Mouse (Mus musculus): ENCODE results near the gene Vstm2l. TPM values are rescaled to one million over a fixed set of nuclear protein-coding genes. Genes with fewer than 3 reads are reported as not detected.

The Vstm2l gene
- not detected for total RNA-seq (2021)
- long read RNA-seq, experiment 1, result 0 reads
- long read RNA-seq, experiment 2, result 0 reads

DNA sequence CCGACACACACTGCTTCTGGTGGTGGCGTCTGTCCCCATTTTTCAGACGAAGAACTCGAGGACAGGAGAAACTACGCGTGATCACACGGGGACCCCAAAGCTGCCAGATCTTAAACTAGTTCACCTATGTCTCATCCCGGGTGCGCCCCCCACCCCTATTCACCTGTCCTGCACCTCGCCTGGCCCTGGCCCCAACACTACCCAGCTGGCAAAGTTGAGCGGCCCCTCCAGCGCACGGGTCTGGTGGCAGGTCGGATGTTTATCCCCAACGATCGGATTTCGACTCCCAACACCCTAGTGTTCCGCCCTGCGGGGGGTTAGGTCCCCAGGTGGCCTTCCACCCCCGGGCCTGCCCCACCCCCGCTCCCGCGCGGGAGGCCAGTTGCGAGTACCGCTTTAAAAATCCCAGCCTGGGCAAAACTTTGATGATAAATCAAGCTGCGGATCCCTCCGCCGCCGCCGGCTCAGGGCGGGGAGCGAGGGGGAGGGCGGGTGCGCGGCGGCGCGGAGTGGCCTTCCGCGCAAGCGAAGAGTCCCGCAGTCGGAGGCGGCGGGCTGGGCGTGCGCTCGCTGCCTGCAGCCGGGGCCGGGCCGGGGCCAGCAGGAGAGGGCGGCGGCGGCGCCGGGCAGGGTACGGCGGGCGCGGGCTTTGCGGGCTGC is at the start of gene Vstm2l:
Gene Vstm2l (plus strand): TSS at position 549 of the 660 bp plus-strand sequence.
- no peak for DNase-seq (ENCODE audit: low spot score)

DNA sequence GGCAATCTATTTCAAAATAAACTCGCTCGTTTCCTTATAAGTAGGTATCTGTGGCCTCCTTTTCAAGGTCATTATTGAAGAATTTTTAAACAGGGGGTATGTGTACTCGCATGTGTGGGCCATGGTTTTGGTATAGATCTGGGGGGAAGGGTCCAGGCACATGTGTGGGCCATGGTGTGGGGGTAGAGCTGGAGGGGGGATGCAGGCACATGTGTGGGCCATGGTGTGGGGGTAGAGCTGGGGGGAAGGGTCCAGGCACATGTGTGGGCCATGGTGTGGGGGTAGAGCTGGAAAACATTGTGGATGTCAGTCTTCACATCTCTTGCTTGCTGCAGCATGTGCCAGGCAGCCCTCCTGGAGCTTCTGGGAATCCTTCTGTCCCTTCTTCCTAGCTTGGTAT is 47.3 kb upstream of the Vstm2l start:
- DNase-seq (ENCODE audit: low spot score), result no peak

DNA sequence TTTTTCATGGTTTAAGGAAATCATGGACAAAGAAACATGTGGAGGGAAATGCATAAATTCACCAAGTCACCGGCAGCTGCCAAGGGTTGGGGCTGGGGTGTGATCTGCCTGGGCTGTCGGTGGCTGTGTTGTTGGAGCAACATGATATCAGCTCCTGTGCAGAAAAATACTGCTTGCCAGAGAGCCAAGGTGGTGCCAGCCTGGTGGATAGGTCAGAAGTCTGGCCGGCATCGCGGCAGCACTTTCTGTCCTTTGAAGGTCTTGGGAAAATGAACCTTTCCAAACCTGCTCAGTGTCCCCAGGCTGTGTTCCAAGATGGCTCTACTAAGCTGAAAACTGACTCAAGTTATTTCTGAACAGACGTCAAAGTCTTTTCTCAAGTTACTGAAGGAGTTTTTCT is 44.2 kb upstream of the Vstm2l start:
- DNase-seq (ENCODE audit: low spot score), result peak; percentile 92

DNA sequence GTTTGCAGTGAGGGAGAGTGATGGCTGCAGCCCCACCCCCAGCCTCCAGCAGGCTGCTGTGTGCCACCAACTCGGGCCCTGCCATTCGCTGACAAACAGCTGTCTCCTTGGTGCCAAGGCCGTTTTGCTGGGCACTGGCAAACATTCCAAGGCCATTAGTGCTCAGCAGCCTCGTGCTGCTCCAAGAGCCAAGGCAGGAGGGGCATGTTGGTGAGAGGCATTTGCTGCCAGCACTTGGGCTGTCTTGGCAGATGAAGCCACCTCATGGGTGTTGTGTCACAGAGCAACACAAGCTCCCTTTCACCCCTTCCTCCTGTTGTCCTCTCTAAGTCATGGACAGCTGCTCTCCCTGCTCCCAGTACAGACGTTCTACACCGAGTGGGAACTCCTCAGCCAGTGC is 41.2 kb upstream of the Vstm2l start:
- DNase-seq (ENCODE audit: low spot score), result peak; percentile 91

DNA sequence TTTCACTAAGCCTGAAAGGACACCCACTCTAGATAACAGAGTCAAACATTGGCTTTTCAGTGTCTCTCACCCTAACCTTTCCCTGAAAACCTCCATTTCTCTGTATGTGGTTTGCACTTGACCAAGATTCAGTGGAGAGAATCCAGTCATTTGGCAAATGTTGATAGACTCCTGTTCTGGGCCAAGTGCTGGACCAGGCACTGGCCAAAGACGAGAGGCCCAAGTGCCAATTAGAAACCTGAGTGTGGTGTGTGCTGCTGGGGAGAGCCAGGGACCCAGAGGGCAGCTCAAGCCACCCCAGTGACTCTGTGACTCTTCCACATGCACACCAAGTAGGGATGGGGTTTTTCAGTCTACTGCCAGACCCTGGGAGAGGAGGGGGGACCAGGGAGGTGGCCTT is 40.8 kb upstream of the Vstm2l start:
- DNase-seq (ENCODE audit: low spot score), result peak; percentile 72

DNA sequence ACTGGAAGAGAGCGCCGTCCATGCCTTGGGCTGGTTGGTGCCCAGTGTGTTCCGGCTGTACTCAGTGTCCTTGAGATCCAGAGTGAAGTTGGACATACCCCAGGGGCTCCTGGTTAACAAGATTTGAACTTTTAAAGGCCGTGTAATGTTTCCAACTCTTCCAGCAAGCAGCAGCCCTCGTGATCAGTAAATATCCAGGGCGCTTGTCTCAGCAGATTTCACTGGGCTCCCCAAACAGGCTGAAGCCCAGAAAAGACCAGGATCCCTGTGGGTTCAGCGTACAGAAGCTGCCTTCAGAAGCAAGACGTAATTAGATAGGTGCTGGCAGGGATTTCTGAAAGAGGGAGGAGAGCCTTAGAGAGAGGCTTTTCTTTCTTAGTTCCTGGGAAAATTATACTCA is 39.3 kb upstream of the Vstm2l start:
- DNase-seq (ENCODE audit: low spot score), result peak; percentile 77

DNA sequence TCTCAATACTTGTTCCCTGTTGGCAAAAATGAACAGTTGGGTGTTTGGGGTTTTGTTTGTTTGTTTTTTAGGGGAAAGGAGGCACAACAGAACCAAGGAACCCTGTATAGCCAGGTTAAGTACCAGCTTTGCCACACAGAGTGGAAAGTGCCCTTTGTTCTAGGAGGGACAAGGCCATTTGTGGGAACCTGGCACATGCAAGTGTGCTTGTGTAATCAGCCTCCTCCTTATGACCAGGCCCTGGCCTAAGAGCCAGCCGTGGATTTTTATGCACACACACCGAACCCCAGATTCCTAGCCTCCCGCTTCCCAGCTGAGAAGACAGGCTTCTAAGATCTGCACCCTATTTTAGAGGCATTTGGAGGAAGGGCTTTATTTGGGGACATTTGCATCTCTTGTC is 37.1 kb upstream of the Vstm2l start:
- no peak for DNase-seq (ENCODE audit: low spot score)

DNA sequence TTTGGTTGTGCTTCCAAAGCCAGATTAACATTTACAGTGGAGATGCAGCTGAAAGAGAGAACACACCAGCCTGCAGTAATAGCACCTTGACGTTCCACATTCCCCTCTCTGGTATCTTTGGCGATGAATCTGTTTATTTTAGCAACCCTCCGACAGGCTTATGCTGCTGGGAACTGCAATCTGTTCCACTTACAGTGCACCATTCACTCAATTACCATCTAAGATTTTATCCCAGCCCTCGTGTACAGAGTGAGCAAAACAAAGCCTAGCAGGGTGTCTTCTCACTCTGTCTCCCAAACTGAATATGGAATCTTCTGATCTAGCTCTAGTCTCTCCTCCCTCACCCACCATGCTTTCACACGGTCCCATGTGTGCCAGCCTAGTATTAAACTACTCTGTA is 36.5 kb upstream of the Vstm2l start:
- no peak for DNase-seq (ENCODE audit: low spot score)

DNA sequence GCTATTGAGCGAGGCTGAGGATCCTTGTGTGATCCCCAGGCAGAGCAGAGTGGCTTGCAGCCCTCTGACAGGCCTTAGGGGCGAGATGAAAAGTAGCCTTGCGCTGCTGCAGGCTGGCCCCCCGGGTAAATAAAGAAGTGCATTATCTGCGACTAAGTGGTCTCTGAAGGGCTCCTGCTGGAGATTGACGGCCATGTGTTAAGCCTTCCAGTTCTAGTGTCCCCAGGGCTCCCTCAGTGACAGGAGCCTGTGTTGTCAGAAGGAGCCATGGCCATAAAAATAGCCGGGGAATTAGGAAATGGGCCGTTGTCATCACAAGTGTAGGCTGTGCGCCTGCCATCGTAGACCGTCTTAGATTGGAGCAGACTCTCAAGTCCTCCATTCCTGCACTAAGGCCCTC is 32.5 kb upstream of the Vstm2l start:
- no peak for DNase-seq (ENCODE audit: low spot score)

DNA sequence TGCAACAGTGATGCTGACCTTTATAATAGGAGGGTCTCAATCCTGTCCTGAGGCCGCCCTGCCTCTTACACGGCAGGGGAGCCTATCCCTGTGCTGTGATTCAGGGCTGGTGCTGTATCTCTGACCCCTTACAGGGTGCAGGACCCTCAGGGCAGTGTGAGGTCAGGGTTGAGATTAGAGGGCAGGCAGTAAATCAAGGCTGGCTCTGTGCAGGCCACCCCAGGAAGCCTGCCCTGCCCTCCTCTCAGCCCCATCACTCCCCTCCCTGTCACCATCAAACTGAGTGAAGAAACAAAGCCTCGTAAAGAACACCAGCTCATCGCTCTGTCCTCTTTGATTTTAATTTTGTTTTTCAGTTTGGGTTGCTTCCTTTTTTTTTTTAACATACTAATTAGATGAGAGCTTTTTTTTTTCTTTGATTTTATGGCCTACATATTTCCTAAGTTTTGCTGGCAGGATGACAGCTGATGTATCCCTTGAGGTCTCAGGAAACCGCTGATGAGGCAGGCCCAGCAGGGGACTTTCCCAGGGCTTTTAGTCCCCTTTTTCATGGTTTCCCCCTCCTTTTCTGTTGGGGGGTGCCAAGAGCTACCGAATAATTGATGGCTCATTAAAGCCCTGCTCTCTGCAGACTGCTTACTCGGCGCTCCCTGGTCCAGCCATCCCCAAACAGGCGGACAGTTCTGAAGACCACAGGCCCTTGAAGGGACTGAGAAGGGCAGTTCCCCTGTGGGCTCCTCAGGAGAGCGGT is 27.0 kb upstream of the Vstm2l start:
- DNase-seq (ENCODE audit: low spot score), result no peak

DNA sequence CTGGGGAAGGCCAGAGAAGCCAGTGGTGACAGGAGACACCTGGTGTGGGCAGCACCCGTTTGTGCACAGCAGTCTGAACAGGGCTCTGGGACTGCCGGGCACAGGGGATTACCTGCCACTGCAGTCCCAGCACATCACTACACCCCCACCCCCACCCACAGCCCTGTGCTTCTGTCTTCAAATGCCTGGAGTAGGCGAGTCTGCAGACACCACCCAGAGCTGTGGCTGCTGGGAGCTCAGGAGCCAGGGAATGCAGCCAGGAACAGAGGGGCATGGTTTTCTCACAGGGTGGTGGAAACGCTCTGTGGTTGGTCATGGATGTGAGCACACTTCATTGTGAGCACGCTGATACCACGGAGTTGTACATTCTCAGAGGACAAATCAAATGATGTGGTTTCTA is 23.3 kb upstream of the Vstm2l start:
- DNase-seq (ENCODE audit: low spot score), result no peak

DNA sequence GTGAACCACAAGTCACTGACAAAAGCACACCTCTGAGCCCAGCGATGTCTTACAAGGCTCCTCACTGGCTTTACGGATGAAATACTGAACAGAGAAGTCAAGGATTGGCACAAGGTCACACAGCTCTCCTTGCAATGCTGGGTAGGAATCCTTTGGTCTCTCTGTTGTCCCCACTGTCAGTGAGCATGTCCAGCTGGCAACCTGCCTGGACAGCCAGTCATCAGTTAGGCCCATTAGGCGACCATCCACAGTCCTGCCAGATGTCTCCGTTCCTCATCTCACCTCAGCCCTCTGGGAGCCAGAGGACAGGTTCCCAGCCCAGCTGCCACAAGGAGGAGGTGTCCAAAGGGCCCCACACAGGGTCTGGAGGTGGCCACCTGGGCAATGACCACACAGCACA is 17.3 kb upstream of the Vstm2l start:
- DNase-seq (ENCODE audit: low spot score), result no peak

DNA sequence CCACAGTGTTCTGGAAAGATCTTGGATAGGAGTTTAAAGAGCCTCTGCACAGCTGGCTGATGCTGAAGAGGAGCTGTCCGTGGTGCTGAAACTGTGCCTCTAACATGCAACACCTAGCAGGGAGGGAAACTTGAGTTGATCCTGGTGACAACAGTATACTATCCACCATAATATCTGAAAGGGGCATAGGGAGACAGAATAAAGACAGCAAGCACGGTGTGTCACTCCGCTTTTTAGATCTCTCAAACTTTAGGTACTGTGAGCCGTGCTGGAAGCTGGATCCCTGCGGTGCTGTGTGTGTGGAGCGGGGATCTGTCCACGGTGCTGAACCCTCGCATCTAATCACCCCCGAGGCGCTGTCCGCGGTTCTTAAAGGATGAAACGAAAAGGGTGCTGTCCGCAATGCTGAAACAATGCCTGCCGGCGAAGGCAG is 1.2 kb upstream of the Vstm2l start:
- DNase-seq (ENCODE audit: low spot score), result peak; percentile 73

DNA sequence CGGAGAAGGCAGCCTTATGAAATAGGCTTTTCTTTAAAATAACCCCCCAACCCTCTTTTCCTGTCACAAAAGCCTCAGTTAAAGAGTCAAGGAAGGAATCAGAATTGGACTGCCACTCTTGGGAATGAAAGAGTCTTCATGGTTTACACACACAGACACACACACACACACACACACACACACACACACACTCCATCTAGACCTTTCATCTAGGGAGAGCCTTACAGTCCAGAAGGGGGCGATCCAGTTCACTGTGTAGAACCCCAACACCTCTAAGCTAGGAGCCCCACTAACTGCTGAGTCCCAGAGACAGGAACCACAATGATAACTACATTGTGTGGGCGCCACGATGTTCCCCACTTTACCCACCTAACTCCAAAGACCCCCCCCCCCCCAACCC is 748 bp upstream of the Vstm2l start:
- DNase-seq (ENCODE audit: low spot score), result no peak

DNA sequence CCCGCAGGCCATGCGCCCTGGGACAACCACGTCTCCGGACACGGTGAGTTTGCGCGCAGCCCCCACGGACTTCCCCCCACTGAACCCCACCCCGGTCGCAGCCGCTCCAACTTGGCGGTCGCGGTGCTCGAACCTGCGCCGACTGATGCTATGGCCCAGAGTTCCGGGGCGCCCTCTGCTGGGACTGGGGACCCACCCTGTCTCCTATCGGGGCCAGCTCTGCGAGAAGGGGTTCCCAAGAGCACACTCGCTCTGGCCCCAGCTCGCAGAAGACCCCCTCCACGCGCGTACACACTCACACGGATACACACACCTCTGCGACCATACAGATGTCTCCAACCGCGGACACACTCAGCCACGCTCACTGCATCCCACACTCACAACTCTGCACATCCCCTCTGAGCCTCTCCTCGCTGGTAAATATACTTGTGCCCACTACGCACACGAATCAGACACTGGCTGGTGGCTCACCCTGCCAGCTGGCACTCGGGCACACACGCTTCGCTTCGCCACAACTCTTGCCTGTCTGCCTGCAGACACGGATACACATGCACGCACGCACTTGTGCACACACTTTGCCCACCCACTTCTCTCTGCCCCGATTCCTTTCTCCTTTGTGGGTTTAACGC is 550 bp downstream of the Vstm2l start:
- DNase-seq (ENCODE audit: low spot score), result no peak

DNA sequence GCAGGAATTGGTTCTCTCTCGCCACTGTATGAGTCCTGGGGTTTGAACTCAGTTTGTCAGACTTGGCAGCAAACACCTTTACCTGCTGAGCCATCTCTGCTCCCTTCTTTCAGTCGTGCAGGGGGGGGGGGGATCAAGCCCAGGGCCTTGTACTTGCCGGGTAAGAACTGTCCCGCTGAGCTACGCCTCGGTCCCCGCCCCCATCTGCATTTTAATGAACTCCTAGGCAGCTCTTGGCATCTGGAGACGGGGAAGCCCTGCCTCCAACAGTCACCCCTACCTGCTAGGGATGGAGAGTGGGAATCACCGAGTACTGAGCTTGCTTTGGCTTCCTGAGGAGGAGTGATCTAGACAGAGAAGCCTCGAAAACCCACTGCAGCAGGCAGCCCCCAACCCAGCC is 4.1 kb downstream of the Vstm2l start:
- DNase-seq (ENCODE audit: low spot score), result no peak

DNA sequence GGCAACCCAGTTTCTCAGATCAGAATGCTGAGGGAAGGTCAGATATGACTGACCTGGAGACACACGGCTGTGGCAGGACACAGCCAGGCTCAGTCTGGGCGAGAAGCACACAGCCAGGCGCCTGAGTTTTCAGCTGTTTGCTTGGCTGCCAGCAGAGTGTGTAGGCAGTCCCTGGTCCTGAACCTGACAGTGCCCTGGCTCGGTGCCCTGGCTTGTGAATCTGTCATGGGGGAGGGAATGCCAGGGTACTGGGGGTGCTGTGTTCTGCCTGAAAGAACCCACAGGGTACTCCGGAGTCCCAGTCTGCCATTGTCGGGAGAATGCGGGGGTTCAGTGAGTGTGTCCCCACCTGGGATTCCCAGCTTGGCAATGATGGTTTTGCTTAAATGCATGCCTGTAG is 7.1 kb downstream of the Vstm2l start:
- no peak for DNase-seq (ENCODE audit: low spot score)

DNA sequence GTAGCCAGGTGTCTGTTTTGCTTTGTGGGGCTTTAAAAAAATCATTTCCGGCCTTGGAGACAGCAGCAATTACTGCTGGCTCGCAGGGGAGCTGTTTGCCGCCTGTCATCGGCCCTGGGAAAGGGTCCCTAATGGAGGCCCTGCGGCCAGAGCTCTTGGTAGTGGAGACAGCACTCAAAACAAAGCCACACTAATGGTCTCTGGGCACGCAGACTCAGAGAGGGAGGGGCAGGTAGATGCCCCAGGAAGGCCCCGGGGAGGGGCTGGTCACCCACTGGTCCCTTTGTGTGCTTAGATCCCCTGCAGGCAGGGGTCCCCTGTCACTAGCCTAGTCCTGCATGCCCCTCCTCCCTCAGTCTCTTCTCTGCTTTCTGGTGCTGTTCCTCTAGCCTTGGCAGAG is 9.0 kb downstream of the Vstm2l start:
- DNase-seq (ENCODE audit: low spot score), result no peak

DNA sequence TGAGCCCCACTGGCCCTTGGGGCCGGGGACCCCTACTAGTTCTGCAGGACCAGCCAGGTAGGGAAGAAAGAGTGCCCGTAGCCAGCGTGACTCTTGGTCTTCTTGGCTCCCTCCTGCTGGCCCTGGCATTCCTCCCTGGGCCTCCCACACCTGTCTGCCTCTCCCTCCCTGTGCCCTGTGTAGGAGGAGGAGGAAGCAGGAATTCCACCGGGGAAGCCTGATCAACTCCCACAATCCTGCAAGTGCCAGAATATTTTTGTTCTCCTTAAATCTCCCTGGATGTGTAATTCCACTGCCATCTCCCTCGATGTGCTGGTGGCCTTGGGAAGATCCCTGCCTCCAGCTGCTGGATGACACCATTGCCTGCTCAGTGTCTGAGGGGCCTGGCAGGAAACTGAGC is 10.1 kb downstream of the Vstm2l start:
- DNase-seq (ENCODE audit: low spot score), result no peak

DNA sequence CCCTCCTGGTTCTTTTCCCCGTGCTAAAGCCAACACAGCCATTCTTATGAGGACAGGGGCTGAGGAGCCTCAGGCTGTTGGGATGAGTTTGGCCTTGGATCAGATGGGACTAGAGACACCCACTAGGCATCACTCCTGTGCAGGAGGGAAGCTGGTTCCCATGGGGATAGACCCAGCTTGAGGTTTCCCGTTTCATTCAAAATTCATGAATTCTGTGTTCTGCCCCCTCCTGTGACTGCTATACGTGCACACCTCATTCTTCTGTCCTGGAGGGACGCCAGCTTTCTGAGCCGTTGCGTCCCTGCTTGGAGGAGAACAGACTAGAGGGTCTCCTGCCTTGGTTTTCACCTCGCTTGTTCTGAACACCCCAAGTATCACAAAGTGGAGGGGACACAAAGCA is 12.0 kb downstream of the Vstm2l start:
- no peak for DNase-seq (ENCODE audit: low spot score)

DNA sequence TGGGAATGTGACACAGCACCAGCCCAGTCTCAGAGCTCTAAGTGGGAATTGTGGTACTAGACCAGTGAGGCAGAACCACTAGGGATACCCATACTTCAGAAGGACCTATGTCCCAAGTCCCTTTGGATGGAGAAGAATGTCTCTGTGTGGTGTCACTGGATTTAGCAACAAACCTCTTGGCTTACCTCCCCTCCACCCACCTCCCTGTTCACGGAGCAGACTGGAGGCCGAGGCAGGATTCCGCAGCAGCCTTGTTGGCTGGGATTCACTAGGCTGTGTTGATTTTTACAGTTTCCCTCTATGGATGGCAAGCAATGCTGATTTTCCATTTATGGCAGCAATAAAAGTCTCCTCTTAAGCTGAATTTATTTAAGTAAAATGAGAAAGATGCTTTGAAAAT is 12.5 kb downstream of the Vstm2l start:
- no peak for DNase-seq (ENCODE audit: low spot score)

DNA sequence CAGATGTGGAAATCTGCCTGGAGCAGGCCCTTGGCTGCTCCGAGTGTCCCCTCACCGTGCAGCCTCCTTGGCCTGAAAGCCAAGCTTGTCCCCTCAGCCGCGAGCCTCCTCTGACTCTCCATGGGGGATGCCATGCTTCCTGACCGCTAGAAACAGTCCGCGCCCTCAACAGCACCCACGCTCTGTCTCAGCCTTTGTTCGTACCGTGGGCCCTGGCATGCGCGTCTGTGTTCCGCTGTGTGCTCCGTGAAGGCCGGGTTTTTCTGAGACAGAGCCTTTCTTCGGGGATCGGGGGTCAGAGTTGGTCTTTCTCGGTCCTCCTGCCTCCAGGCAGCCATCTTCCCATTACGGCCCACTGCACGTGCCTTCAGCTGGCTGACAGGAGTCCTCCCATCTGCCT is 12.9 kb downstream of the Vstm2l start:
- no peak for DNase-seq (ENCODE audit: low spot score)

DNA sequence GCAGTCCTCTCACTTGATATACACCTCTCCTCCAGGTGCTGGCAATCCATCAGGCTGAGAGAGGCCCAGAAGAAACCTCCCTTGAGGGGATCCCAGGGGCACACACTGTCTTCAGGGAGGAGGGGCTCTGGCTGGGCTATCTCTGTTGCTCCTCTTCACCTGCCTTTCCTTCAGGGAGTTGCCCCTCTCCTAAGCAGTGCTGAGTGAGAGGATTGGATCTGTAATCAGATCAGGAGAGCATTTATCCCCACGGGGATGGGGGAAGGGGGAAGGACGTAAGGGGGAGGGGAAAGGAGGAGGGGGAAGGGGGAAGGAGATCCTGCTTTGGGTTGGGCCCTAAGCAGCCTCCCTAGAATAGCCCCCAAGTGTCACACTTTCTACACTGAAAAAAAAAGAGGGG is 13.4 kb downstream of the Vstm2l start:
- DNase-seq (ENCODE audit: low spot score), result no peak

Measured in gastrocnemius, adult 18-20 months (tissue).